Mouse (Mus musculus): ENCODE data around the gene Cdk13.

Cdk13 gene

DNA sequence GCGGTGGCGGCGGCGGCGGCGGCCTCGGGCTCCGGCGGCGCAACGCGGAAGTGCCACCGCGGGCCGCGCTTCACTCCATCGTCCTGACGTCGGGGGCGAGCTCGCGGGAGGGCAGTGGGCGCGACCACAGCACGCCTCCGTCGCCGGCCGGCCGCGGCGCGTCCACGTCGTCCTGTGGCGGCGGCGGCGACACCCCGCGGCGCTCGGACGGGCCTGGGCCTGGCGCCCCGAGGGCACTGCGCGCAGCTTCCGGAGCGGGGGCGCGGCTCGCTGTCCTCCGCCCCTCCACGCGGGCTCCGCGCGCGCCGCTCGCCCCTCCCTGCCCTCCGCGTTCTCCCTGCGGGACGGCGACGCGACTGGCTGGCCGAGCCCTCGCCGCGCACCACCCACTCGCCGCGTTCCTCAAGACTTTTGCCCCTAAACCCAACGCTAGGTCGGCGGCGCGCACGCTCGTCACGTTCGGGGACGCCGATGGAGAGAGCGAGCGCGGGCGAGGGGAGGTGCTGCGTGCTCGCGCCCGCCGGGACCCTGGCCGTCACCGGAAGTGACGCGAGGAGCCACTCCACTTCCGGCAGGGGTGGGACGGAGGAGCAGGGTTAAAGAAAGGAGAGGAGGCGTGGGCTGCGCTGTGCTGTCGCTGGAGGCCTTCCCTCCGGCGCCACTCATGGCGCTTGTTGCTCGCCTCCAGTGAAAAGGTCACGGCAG, at the start of gene Cdk13:
Gene Cdk13, minus strand, starts transcription at position 189 of the 705 bp plus-strand sequence.
- DNase-seq (ENCODE audit: low read depth, low spot score): peak; percentile 97

DNA sequence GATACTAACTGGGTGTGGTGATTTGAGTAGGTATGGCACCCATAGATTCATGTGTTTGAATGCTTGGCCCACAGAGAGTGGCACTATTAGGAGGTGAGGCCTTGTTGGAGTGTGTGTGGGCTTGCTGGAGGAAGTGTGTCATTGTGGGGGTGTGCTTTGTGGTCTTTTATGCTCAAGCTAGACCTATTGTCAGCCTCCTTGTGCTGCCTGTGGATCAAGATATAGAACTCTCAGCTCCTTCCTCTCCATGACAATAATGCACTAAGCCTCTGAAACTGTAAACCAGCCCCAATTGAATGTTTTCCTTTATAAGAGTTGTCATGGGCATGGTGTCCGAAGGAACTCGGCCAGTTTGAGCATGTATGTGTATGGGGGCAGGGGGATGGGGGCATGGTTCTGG, 38.4 kb upstream of the Cdk13 start:
- peak; percentile 56 for DNase-seq (ENCODE audit: low read depth, low spot score)

DNA sequence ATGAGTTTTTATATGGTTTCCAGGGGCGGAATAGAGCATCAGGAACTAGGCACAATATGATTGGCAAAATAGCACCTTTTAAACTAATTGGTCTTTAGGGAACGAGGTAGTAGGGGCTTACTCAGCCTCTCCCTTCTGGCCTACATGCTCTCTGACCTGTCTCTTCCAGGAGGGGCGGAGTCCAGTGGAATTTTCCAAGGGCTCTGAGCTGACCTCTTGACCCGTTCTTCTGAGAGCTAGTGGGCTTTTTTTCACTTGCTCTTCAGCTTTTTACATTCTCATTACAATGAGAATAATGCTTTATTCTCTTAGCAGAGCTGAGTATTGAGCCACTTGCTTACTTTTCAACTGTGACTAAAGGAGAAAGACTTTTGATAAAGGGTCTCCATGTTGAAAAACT, 37.9 kb upstream of the Cdk13 start:
- DNase-seq (ENCODE audit: low read depth, low spot score): peak; percentile 68

DNA sequence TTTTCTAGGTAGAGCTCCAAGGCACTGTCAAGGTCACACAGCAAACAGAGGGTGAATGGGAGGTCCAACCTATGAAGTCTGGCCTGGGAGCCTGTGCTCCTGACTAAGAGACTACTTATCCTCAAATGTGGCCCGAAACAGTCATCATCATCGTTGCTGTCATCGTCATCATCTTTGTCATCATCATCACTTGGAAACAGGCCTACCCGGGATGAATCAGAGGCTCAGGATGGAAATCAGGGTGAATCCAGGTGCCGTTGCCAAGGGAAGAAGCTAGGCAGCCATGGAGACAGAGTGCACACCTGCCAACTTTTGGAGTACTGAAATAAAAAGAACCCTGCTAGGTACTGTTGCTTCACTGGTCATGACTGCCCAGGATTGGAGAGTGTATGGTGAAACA, 34.2 kb upstream of the Cdk13 start:
- no peak for DNase-seq (ENCODE audit: low read depth, low spot score)

DNA sequence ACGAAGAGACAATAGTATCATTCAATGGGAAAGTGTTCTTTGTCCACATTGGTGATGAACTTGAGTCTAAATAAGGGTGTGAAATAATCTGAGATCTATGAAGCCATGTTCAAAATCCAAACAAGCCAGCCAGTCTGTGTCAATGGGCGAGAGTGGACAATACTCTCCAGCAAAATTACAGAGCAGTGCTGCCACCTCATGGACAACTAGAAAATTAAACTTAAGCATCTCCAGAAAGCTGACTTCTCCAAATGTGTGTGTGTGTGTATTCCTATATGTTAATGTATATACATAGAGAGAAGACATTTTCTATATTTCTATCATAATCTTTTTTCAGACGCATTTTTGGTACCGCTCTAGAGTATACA, 33.6 kb upstream of the Cdk13 start:
- peak; percentile 67 for DNase-seq (ENCODE audit: low read depth, low spot score)

DNA sequence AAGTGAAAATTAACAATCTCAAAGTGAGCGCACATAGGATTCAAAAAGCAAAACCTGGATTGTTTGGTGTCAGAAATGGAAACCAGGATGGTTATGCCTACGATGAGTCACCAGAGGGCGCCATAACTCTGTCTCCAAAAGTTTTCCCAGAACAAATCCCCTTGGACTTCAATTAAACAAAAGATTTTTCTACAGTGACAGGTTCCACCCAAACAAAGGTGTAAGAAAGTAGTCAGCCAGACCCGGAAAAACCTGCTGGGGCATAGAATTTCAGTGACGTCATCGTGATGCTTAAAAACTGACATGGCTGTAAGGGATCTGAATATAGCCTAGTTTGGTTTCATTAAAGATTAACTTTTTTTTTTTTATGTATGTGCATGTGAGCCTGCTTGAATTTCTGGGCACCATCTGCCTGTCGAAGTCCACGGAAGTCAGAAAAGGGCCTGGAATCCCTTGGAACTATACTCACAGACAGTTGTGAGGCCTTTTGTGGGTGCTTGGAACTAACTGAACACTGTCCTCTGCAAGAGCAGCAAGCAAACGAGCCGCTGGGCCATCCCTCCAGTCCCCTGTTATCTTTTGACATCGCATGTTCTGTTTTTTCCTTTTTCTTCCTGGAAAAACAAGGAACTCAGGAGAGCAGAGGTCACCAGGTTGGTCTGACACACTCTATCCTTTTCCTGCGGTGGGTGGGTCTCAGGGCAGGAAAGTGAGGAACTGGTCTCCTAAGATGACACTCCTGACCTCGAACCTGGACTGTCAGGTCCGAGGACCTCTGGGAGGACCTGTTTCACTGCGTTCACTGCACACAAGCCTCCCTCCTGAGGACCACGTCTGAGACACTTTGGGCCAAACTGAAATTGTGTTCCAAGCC, 33.0 kb upstream of the Cdk13 start:
- DNase-seq (ENCODE audit: low read depth, low spot score): peak; percentile 60

DNA sequence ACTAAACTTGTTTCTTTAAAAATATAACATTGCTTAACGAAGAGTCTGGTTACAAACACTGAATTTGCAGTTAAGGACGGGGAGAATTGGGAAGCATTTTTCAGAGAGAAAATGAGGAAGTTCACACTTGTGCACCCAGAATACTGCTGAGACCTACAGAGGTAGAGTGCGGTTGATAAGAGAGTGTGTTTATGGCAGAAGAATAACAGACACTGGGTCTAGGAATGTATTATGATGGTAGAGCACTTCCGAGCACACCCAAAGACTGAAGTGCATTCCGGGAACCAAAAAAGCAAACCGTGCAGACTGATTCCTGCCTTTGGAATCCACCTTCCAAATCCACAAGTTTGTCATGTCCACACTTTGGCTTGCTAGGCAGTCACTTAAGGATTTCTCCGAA, 31.9 kb upstream of the Cdk13 start:
- DNase-seq (ENCODE audit: low read depth, low spot score): no peak

DNA sequence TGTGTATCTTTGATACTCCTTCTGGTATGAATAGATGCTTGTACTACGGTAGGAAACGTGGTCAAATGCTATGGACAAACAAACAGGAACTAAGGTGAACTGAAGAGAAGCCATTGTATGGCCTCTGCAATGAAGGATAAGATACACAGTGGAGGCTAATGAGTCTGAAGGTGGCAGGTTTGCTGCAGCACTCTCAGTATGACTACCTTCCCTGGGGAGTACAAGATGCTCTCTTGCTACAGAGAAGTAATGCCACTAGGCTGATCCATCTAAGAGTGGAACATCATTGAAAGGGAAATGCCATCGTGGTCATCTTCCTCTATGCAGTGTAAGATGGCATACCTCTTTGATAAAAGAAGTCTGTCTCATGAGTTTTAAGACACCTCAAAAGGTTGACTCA, 28.0 kb upstream of the Cdk13 start:
- DNase-seq (ENCODE audit: low read depth, low spot score): no peak

DNA sequence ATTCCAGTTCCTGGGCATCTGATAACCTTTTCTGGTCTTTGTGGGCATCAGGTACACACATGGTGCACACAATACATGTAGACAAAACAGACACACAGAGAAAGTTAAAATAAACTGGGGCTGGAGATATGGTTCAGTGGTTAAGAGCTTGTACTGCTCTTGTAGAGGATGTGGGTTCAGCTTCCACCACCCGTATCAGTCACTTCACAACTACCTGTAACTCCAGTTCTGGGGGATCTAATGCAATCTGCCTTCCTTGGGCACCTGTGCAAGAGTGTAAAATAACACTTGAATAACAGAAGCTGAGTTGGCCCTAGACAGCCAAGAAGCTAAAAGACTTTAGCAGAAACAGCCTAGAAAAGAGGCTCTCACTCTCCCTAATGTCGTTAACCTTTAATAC, 12.3 kb upstream of the Cdk13 start:
- no peak for DNase-seq (ENCODE audit: low read depth, low spot score)

DNA sequence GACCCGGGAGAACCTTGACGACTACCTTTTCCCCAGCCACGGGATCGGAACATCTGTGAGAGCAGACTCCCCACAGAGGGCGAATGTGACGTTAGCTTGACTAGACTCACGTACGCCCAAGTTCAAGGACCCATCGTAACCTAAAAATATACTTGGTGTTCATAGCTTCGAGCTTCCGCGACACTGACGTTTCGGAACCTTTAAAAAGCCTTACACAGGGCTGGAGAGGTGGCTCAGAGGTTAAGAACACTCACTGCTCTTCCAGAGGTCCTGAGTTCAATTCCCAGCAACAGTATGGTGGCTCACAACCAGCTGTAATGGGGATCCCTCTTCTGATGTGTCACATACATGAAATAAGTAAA, 698 bp upstream of the Cdk13 start:
- no peak for DNase-seq (ENCODE audit: low read depth, low spot score)

DNA sequence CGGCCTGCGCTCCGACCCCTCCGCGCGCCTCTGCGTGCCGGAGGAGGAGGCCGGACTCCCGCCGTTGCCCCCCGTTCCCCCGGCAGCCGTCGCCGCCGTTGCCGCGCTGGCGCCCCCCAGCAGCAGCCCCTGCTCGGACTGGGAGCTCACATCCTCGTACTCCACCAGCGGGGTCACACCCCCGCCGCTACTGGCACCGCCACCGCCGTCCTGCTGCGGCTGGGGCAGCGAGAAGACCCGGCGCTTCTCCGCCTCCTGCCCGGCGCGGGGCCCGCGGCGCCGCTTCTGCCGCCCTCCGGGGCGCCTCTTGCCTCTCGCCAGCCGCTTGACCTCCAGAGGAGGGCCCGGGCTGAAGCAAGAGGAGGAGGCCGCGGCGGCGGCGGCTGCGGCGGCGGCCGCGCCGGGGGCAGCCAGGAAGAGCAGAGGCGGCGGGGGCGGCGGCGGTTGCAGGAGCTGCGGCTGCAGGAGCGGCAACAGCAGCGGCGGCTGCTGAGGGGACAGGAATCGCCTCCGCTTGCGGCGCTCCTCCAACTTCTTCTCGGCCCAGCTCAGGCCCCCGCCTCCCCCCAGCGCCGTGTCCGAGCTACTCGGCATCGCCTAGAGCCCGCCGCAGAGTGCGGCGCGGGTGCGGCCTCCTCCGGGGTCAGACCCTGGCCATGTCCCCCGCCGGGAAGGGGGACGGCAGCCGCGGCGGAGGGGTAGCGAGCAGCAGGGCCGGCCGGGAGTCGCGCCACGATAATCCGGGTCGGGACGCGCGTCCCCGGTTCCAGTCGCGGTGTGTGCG, 647 bp downstream of the Cdk13 start:
- no peak for DNase-seq (ENCODE audit: low read depth, low spot score)

DNA sequence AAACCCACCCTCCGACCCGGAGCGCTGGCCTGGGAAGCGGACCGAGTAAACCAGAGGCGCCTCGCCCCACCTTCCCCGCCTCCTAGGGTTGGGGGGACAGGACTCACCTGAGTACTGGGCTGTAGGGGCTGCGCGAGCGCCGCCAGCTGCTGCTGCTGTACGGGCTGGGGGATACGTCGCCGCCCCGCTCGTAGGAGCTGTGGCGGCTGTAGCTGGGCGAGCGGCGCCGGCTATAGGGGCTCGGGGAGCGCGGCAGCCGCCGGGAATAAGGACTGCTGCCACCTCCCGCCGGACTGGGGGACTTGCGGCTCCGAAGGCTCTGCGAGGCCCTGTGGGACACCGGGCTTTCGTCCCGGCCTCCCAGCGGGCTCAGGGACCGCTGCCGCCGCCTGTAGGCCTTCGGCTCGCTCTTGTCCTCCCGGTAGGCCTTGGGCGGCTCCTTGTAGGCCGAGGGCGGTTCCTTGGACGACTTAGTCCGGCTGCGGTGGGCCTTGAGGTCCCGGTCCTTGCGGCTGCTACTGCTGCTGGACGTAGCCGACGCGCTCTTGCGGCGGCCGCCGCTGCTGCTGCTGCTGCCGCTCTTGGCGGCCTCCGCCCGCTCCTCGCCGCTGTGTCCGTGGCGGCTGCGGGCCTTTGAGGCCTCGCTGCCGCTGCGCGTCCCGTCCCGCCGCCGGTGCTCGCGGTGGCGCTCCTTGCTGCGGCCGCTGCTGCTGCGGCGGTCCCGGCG, 1.4 kb downstream of the Cdk13 start:
- DNase-seq (ENCODE audit: low read depth, low spot score): peak; percentile 41

DNA sequence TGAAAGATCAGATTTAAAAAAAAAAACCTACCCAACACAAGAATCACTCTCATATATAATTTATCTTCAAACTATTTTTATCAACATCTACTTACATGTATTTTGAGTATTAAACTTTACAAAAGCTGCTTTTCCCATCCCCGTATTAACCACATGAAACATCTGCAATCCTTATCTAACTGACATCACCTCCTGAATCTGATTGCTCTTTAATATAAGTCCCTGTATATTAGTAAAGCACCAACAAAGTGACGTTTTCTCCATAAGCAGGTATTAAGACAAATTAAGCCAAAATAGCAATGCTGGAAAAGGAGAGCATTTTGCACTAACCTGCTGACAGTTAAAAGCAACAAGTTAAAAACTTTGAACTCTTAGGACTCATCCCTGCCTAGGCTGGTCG, 2.0 kb downstream of the Cdk13 start:
- DNase-seq (ENCODE audit: low read depth, low spot score): no peak

DNA sequence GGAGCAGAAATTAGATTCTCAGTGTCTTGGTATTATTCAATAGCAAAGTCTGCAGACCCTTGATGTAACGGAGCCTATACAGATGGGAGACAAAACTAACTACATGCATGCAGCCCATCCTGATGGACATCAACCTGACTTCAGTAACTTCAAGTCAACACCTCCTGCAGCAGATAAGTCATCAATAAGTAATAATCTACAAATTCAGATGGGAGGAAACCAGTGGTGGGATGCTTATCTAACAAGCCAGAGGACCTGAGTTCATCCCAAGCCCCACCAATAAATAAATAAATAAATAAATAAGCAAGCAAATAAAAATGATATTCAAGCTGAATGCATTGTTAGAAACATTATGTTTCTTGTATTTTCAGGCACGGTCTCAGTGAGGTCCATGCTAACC, 5.2 kb downstream of the Cdk13 start:
- DNase-seq (ENCODE audit: low read depth, low spot score): no peak

DNA sequence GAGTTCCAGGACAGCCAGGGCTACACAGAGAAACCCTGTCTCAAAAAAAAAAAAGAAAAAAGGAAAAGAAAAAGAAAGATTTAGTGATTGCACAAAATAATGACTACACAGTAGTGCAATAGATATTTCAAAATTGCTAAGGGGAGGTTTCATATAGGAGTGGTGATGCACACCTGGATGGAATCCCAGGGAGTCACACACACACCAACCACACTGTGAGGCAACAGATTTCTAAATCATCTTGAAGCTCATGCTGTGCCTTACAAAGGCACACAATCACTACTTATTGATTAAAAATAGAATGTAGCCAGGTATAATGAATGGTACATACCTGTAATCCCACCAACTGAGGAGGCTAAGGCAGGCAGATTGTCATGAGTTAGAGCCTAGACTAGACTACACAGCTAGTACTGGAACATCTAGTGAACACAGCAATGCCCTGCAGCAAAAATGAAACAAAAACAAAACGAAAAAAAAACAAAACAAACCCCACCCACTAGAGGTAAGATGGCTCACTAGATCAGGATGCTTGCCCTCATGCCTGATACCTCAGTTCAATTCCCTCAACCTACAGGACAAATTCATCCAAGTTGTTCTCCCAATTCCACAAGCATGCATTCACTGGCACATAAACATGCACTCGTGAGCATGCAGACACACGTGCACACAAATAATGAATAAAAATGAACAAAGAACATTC, 9.0 kb downstream of the Cdk13 start:
- DNase-seq (ENCODE audit: low read depth, low spot score): no peak

DNA sequence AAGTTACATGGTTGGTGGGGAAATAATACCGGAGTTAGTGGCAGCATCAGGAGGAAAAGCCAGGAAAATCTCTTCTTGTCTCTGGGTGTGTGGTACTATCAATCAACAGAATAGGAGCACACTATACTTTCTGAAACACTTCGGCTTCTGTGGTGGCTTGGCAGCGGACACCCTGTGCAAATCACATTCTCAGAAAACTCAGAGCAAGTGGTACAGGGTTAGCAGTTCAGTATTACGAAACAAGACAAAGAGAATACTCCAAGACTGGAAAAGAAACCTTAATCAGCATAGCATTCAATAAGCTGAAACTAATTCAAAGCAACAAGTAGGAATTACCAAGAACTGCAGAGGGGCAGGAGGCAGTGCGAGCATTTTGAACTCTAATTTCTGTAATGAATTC, 21.3 kb downstream of the Cdk13 start:
- DNase-seq (ENCODE audit: low read depth, low spot score): no peak

DNA sequence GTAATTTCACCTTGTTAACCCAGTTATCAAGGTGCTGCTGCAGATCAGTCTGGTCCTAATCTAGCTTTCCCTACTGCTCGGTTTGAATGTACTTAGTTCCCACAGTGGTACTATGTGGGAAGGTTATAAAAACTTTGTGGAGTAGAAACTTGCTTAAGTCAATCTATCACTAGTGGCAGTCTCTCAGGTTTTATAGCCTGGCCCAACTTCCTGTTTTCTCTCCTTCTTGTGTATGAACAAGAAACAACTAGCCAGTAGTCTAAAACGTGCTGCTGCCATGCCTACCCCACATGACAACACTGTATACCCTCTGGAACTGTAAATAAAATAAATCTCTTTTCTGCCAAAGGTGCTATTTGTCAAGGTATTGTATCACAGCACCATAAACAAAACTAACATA, 25.0 kb downstream of the Cdk13 start:
- no peak for DNase-seq (ENCODE audit: low read depth, low spot score)

DNA sequence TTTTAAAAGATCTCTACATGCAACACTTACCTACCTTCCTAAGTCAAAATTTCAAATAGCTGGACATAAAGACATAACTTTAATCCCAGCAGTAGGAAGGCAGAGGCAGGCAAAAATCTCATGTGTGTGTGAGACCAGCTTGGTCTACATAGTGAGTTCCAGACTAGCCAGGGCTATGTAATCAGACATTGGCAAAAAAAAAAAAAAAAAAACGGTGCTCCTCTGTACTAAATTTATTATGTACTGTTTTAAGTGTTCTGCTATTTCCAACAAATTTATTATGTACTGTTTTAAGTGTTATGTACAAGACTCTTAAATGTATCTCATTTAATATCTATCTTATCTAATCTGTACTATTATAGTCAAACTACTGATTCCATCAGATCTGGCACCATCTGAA, 28.6 kb downstream of the Cdk13 start:
- DNase-seq (ENCODE audit: low read depth, low spot score): no peak

DNA sequence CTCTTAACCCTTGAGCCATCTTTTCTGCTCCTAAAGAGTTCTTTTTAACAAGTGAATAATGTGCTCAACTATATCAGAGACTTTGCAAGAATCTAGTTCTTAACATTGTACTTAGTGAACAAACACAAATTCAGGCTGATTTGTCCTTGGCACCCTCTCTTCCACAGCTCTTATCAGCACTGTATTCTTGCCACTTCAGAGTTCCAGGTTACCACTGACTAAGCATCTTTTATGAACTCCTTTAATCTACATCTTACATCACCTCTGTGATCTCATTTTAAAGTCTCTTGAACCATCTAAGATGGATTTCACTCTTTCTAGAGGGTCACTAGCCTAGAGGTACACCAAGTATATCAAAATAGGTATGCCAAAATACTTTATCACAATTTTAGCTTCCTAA, 29.5 kb downstream of the Cdk13 start:
- DNase-seq (ENCODE audit: low read depth, low spot score): no peak

DNA sequence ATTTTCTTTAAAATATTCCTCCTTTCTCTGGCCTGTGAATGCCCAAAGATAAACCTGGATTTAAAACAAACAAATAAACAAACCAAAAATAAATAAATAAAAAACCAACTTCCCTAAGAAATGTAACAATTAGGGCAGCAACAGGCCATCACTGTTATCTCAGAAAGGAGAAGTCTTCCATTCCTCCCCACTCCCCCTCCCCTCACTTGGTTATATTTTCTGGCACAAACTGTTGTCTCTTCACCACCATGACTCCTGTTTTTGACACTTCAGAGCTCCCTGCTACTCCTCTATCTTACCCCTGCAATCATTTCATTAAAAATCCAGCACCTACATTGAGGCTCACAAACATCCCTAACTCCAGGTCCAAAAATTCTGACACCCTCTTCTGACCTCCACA, 31.8 kb downstream of the Cdk13 start:
- DNase-seq (ENCODE audit: low read depth, low spot score): no peak

DNA sequence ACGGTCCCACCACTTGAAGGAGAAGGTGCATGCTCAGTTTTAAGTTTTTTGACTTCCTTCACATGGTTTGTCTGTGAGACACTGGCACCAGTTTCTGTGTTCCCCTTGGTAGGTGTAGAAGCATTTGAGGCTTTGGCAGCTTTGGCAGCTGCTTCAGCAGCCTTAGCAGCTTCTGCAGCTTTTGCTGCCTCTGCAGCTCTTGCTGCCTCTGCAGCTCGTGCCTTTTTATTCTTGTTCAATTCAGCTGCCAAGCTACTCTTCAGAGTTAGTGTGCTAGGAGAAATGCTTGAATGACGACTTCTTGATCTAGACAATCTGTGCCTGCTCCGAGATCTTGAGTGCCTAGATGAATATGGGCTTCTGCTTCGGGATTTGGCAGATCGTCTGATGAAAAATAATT, 32.3 kb downstream of the Cdk13 start:
- no peak for DNase-seq (ENCODE audit: low read depth, low spot score)
